Mouse (Mus musculus) bone marrow, adult 2 months (tissue): ENCODE measurements around the gene Grcc10.

ENCODE experiments used
- CTCF ChIP-seq: fragments of 200-500 bp; IDR thresholded peaks from 2 replicates; pipeline ENCODE4 v1.5.1; 2011; ENCODE audit warnings: low read length, control low read depth; ENCODE audit not compliant: control insufficient read depth, insufficient read depth
- POLR2A ChIP-seq: fragments of 200-500 bp; IDR thresholded peaks from 2 replicates; pipeline ENCODE4 v1.6.1; 2011; ENCODE audit warnings: low read depth, mild to moderate bottlenecking, control low read depth, low read length, borderline replicate concordance; ENCODE audit not compliant: control insufficient read depth

DNA sequence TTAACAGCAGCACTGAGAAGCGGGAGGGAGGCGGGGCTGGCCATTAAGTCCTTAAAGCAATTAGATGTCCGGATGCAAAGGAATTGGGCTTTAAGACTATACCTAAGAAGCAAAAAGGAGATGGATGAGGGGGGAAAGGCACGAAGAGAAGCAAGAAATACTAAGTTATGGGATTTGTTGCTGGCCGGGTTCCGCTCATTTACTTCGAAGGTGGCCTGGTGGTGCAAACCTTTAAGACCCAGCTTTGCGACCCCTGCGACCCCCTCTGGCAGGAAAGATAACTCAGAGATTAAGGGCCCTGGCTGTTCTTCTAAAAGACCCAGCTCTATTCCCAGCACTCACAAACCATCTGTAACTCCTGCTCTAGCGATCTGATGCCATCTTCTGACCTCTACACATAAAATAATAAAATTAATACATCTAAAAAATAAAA, 38.8 kb upstream of the Grcc10 start:
- TF ChIP-seq POLR2A (no peak), CTCF (no peak)
